Mouse (Mus musculus) kidney, postnatal 25 days (tissue): ENCODE measurements around the gene Lbhd1.
"Not testable (repeated sequence)": the region's sequence is repeated elsewhere in the genome, so short reads cannot be mapped to it uniquely, and the experiment has no call there.

ENCODE experiments used
- DNase-seq, 2 experiments: peaks; one replicate each; pipeline ENCODE4 v3.0.0; 2021; ENCODE audit warnings: mixed read lengths in 2 of 2

Gene Lbhd1

DNA sequence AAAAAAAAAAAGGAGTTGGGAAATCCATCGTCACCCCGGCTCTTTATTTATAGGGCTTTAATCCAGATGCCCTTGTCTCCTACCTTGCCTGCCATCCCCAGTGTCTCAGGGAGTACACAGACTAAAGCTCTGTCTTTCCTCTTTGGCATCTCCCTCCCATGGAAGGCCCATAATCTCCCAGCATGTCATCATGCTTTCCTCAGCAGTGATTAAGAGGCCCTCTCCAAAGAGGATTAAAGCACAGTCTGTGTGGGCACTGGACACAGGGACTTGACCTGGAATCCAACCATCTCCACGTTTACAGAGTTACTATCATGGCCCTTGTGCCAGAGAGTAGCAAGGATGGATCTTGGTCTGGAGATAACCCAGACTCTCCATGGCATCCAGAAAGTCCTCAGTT lies at the start of gene Lbhd1, which contains the start of gene Gm49403:
Gene Lbhd1 (plus strand): TSS at position 117 of the 400 bp plus-strand sequence.
Gene Gm49403 (plus strand): TSS at position 315 of the 400 bp plus-strand sequence.
- no peak for DNase-seq

DNA sequence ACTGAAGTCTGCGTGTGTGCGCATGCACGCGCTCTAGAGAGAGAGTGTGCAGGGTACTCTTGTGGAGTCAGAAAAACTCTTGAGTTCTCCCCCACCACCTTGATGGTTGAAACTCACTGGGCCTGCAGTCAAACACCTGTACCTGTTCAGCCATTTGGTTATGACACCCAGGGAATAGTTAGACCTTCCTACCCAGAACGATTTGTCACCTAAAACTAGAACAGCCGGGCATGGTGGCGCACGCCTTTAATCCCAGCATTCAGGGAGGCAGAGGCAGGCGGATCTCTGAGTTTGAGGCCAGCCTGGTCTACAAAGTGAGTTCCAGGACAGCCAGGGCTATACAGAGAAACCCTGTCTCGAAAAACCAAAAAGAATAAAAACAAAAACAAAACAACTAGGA lies 47.2 kb upstream of the Lbhd1 start:
- DNase-seq = peak in 1 of 2 experiments; percentile 37

DNA sequence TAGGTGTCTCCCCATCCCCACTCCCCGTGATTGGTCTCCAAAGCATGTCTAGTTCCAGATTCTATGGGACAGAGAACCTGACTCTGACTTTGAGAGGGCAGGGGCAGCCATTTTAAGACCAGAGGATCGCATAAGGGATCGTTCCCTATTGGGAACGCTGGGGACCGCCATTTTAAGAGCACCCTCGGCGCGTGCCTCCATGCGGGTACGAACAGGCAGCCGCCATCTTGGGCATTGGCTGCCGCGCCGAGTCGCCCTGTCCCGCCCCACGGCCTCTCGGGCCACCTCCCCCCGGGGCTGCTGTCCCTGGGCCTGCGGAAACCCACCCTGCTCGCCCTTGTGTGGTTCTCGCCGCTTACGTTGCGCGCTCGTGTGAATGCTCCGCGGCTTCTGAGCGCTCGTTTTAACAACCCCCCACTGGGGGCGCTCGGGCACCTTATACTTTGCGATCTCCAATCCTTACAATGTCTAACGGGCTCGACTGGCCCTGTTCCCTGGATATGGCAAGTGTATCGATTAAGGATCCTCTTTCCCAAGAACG lies 46.2 kb upstream of the Lbhd1 start, which contains the start of gene Bscl2:
Gene Bscl2 (plus strand): TSS at position 217 of the 541 bp plus-strand sequence.
- peak; percentile 87 to 90 for DNase-seq

DNA sequence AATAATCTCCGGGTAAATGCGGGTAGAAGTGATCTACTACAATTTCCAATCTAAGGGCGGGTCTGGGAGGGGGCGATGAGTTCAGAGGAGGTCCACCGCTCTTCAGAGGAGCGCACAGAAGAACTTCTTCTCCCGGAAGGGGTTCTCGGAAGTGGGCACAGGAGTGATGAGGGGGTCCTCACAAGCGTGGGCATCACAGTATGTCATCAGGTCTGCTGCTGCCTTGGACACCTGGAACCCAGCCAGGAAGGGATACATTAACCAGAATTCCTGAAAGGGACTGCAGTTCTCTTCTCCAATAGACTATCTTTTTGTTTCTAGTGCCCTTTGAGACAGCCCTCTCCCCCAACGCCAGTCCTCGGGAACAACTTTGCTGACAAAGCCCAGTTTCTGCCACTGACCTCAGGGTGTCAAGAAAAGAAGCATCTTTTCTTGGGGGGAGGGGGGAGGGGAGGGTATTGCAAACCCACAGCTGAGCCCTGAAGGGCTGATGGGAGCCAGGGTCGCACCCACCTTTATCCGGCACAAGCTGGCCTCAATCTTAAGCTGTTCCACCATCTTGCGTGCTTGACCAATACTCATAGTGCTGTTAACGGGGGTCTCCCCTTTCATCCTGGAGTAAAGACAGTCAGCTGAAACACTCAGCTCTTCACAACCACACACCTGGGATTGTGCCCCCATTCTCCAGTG lies 45.3 kb upstream of the Lbhd1 start:
- peak; percentile 83 to 85 for DNase-seq

DNA sequence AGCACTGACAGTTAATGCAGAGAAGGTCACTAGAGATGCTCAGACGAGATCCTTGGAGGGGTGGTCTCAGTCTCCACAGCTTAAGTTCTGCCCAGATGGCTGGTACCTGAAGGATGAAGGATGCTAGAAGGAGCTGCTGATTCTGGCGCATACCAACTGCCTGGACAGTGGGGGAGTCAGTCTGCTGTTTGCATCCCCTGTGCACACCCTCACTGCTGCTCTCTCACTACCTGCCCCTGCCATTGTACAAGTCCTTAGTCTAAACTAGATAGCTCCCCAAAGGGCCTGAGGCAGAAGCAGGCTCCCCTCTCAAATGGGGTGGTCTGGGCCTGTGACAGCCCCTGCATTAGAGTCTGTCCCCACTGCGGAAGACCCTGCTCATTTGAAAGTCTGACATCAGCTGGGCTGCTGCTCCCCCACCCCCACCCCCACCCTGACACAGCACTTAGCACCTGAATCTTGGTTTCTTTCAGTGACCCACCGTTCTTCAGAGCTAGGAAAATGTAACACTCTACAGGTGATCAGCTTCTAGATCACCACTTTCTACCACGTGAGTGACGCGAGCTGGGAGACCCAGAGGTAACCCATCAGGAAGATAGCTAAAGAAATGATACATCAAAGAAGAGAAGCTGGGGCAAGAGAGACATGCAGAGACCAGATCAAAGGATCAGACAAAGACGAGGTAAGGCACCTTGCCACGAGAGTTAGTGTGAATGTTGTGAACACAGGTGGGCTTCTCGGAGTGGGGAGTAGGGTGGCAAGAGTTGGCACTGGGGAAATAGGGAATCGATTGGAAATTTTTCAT lies 44.2 kb upstream of the Lbhd1 start, which contains the start of gene Gng3:
Gene Gng3 (minus strand): TSS at position 92 of the 805 bp plus-strand sequence.
- peak in 1 of 2 experiments; percentile 32 for DNase-seq

DNA sequence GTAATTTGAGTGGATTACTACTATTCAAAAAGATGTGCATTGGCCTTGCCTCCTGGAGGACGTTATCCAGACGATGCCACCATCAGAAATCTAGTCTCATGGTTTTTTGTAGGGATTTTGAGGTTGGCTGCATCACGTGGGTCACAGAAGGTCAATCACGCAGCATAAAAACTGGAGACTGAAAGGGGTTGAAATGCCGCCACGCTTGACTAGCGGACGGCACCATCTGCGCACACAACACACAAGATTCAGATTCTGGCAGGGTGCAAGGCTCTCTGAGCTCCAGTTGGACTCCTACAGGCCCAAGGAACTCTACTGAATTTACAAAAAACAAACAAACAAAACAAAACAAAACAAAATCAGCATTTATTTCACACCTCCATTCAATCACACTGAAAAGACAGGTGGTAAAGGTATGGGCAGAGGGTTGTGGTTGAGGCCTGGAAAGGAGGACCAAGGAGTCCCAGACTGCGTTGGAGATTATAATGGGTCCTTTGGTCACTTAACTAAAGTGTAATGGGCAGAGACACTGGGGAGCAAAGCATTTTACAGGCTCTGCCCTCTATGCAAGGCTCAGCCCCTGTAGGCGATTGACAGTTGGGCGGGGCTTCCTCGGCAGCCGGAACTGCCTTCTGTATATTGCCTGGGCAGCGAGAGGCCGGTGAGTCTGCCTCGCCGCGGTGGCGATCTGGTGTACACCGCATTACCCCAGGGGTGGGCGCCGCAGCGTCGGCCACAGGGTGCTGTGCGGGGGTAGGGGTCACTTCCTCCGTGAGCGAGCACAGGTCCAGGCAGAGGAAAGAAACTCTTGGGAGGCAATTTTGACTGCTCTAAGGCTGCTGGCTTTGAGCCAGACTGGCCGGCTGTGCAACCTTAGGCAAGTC lies 43.4 kb upstream of the Lbhd1 start:
- peak; percentile 86 to 92 for DNase-seq

DNA sequence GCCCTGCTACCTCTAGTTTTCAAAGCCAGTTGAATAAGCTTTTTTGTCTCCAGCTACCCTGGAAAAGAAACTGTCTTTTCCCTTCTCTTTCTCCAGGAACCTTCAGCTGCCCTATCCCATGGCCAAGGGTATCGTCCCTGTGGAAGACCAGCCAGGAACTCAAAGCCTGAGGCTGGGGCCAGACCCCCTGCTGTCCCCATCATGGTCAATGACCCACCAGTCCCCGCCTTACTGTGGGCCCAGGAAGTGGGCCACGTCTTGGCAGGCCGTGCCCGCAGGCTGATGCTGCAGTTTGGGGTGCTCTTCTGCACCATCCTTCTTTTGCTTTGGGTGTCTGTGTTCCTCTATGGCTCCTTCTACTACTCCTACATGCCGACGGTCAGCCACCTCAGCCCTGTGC lies 42.5 kb upstream of the Lbhd1 start:
- DNase-seq = peak in 1 of 2 experiments; percentile 38

DNA sequence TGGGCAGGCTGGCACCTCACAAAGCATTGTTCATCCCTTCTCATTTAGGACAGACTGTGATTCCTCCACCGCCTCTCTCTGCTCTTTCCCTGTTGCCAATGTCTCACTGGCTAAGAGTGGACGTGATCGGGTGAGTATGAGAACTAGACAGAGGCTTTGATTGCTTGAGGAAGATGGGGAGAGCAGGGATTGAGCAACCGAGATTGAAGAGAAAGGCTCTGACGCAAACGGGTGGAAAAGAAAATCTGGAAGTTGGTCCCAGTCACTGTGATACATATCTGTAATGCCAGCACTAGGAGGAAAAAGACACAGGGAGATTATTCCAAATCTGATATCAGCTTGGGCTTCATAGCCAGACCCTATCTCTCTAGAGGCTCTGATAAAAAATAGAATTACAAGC lies 40.6 kb upstream of the Lbhd1 start:
- no peak for DNase-seq

DNA sequence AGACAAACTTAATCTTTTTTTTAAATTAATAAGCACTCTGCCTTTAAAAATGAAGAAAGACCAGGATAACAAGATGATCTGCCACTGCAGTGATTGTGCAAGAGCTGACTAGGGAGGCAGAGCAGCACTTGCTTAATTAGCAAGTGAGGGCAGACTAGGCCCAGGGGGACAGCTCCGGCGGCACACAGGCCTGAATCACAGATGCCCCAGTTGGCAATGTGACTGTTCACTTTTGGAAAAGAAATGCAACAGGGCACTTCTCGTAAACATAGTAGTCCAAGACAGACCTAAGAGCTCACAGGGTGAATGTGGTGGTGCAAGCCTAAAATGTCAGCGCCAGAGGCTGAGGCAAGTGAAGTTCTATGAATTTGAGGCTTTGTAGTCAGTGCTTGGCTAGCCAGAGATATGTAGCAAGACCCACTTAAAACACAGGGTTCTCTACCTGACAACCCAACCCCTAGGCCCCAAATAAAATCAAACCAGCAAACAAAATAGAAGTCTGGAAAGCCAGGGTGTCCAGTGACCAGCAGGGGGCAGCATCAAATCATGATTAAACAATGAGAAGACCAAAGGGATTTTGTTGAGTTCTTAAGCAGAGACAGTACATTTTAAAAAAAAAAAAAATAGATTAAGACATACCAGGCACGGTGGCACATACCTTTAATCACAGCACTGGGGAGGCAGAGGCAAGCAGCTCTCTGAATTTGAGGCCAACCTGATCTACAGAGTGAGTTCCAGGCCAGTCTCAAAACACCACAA lies 39.0 kb upstream of the Lbhd1 start:
- DNase-seq = peak; percentile 77 to 95

DNA sequence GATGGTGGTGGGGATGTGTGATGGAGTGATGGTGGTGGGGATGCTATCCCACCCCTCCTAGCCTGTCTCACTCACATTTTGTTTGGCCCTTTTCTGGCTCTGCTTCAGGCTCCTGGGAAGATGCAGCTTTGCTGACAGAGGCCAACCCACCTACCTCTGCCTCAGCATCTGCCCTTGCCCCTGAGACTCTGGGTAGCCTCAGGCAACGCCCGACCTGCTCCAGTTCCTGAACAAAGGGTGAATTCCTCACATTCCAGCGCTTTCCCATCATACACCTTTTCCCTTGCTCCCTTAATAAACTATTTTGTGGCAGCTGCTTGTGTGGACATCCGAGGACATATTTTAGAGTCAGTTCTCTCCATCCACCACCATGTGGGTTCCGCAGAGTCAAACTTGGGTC lies 35.2 kb upstream of the Lbhd1 start:
- DNase-seq = no peak

DNA sequence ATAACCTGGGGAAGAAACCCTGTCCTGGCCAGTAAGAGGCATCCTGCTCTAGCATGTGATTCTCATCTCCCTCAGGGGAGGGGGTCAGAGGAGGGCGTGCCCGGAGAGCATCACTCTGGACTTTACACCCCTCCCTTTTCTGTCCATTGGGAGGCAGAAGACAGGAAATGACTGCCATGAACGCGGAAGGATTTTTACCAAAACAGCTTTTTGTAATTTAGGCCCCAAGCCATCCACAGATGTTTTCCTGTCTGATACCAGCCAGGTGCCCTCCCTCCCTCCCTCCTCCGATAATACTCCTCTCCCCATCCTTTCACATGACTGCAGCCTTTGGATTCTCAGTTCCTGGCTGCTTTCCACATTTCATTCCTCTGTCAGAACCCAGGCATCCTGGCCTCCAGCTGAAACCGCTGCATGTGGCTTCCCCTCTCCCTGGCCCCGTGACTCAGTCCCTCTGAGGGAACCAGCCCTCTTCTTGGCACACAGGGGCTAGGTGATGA lies 33.1 kb upstream of the Lbhd1 start, which contains the start of gene Lrrn4cl:
Gene Lrrn4cl (plus strand): TSS at position 367 of the 500 bp plus-strand sequence.
- peak in 1 of 2 experiments; percentile 61 for DNase-seq

DNA sequence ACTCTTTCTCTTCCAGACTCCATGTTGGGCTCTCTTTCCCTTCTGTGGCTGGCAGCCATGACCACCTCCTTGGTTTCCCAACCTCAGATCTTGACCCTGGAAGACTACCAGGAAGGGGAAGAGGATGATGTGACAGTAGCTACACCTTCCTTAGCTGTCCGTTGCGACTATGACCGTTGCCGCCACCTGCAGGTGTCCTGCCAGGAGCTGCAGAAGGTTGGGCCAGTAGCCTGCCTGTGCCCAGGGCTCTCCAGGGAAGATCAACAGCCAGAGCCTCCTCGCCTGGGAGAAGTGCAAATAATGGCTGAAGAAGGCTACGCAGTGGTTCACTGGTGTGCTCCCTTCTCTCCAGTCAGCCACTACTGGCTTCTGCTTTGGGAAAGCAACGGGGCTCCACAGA lies 31.9 kb upstream of the Lbhd1 start:
- DNase-seq = no peak

DNA sequence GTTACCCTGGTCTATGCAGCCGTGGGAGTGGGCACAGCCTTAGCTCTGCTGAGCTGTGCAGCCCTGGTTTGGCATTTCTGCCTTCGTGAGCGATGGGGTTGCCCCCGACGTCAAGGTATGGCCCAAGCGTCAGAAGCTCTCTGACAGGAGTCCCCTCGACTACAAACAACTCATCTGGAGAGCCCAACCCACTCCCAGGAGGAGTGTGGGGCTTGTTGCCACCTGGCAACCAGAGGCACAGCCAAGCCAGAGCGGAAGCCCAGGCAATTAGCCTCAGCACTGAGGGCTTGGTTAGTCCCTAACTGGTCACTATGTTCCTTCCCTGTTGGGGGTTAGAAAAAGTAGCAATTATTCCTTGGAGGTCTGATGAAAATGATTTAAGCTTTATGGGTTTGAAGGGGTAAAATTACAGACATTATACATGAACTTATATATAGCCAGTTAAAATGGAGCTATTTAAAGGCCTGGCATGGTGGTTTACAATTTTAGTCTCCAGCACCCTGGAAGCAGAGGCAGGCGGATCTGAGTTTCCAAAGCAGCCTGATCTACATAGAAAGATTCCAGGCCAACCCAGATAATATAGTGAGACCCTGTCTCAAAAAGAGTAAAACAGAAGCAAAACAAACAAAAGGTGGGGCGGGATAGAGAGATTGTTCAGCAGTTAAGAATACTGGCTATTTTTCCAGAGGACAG lies 31.1 kb upstream of the Lbhd1 start:
- DNase-seq = no peak

DNA sequence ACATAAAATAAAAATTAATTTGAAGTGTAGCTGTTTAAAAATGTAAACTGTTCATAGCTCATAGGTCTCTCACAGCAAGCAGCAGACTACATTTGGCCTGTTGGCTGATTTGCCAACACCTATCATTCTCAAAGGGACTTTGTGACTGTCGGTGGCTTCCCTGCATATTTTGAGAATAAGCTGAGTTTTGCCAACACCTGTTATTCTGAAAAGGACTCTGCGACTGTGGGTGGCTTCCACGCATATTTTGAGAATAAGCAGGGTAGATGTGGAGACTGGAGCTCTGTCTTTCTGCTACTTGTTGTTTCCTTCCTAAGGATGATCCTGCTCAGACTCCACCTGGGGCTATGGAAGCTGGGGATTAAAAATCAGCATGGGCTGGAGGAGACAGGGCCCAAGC lies 30.4 kb upstream of the Lbhd1 start:
- DNase-seq = no peak

DNA sequence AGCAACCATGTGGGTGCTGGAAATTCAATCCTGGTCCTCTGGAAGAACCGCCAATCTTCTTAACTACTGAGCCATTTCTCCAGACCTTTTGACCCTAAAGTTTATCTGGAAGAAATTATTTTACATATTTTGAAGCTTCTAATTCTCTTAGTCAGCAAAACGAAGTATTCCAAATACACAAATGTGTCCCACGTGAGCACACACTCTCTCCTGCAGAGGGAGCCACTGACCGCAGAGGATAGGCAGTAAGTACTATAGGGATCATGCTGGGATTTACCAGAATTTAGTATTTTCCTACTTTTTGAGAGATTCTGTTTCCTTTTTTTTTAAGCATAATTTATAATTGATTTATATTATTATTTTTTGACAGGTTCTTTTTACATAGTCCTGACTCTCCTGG lies 25.8 kb upstream of the Lbhd1 start:
- peak; percentile 77 to 81 for DNase-seq

DNA sequence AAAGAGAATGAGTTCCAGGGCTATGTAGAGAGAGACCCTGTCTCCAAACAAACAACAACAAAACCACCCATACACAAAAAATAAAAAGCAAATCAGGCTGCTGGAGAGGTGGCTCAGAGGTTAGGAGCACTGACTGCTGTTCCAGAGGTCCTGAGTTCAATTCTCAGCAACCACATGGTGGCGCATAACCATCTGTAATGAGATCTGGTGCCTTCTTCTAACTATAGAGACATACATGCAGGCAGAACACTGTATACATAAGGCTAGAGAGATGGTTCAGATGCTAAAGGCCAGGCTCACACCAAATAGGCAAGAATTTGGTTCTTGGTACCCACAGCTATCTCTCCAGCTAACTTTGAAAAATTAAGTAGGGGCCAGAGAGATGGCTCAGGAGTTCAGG lies 24.5 kb upstream of the Lbhd1 start:
- peak in 1 of 2 experiments; percentile 68 for DNase-seq

DNA sequence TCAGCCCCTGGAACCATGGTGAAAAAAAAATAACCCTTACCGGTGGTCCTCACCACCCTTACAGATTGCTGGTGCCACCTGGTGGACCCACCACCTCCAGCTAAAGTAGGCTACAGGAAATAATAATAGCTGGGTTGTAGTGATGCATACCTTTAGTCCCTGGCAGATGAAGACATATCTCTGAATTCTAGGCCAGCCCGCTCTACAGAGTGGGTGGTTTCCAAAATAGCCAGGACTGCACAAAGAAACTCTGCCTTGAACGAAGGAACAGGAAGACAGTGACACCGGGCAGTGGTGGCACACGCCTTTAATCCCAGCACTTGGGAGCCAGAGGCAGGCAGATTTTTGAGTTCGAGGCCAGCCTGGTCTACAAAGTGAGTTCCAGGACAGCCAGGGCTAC lies 19.3 kb upstream of the Lbhd1 start:
- DNase-seq = no peak

DNA sequence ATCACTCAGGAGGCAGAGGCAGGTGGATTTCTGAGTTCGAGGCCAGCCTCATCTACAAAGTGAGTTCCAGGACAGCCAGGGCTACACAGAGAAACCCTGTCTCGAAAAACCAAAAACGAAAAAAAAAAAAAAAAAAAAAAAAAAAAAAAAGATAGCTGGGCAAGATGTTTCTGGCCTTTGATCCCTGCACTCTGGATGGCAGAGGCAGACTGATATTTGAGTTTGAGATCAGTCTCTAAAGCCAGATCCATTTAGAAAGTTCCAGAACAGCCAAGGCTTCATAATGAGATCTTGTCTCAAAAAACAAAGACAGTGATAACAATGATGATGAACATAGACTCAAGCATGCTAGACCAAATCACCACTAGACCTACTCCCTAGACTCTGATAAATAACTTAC lies 13.2 kb upstream of the Lbhd1 start:
- not testable (repeated sequence) for DNase-seq

DNA sequence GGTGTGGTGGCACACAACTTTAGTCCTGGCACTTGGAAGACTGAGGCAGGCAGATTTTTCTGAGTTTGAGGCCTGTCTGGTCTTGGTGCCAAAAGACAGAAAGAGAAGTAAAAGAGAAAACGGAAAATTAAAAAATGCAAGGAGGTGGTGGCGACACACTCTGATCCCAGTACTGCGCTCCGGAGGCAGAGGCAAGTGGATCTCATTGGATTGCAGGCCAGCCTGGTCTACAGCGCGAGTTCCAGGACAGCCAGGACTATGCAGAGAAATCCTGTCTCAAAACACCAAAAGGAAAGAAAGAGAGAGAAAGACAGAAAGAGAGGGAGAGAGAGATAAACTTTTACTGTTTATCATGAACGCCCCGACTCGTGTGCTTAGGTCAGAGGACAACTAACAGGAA lies 12.7 kb upstream of the Lbhd1 start:
- DNase-seq = no peak

DNA sequence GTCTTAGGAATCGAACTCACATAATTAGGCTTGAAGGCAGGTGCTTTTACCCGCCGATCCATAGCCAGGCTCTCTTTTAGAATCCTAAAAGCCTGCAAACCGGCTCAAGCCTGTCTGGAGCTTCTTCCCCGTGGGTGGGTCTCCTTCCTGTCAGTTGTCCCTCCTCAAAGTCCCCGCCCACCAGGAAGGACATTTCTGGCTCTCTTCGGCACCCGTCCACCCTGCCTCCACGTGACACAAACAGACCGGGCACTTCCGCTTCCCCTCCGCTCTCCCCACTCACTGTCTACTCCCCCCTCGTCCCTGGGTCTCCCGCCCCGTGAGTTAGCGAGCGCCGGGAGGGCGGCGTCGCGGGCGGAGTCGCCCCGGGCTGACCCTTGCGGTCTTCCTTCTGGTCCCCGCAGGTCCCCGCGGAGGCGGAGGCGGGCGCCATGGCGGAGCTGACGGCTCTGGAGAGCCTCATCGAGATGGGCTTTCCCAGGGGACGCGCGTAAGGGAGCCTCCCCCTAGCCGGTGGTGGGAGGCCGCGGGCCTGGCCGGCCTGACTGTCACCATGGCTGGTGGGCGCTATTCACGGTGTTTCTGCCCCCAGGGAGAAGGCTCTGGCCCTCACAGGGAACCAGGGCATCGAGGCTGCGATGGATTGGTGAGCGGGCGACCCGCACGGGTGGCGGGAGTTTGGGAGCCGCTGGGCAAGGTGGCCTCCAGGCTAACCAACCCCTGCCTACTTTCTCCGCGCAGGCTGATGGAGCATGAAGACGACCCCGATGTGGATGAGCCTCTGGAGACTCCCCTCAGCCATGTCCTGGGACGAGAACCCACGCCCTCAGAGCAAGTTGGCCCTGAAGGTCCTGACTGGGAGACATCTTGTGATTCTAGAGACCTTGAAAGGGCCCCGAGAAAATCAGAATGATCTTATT lies 12.0 kb upstream of the Lbhd1 start, which contains the start of gene Ubxn1:
Gene Ubxn1 (plus strand): TSS at position 230 of the 920 bp plus-strand sequence.
- DNase-seq = peak; percentile 97 to 99
